Mouse (Mus musculus) cerebellum, adult 2 months (tissue): ENCODE results near the gene Baiap2.

ENCODE experiments used
- CTCF ChIP-seq: fragments of 200-500 bp; IDR thresholded peaks from 2 replicates; pipeline ENCODE4 v1.5.1; 2011; ENCODE audit warnings: low read depth, mild to moderate bottlenecking, control low read depth, low read length, moderate library complexity, borderline replicate concordance; ENCODE audit not compliant: insufficient read depth
- POLR2A ChIP-seq: fragments of 200-500 bp; IDR thresholded peaks from 2 replicates; pipeline ENCODE4 v1.6.1; 2011; ENCODE audit warnings: low read length, control low read depth, borderline replicate concordance; ENCODE audit not compliant: insufficient read depth

GRCm38 (mm10) chr11:119986751-119987425 is 44.3 kb downstream of the Baiap2 start:
- TF ChIP-seq CTCF = no peak
- TF ChIP-seq POLR2A = no peak
